Mouse (Mus musculus) hindbrain, embryonic 11.5 days (tissue): ENCODE results near the gene Scg5. TPM values are rescaled to one million over a fixed set of nuclear protein-coding genes. Genes with fewer than 3 reads are reported as not detected.

ENCODE experiments used
- ATAC-seq: fragments of 200-750 bp; cut with Nextera tagmentation; 2 replicates; pipeline ENCODE4 v1.8.0; 2017; ENCODE audit warnings: mild to moderate bottlenecking, moderate TSS enrichment, moderate library complexity; ENCODE audit not compliant: low FRiP score
- DNase-seq: peaks from one replicate; pipeline ENCODE4 v3.0.0-alpha.2; 2015; ENCODE audit warnings: low spot score
- H3K27ac ChIP-seq: fragments of 300-500 bp; sonication (generic); 2 replicates; pipeline ENCODE4 v1.5.1; 2014; ENCODE audit warnings: mild to moderate bottlenecking, low read depth, low read length
- H3K27me3 ChIP-seq: fragments of 300-500 bp; sonication (generic); 2 replicates; pipeline ENCODE4 v1.6.1; 2014; ENCODE audit warnings: mild to moderate bottlenecking, low read length, moderate library complexity, mixed read lengths; ENCODE audit not compliant: control insufficient read depth, insufficient read depth
- H3K36me3 ChIP-seq: fragments of 300-500 bp; sonication (generic); 2 replicates; pipeline ENCODE4 v1.6.1; 2014; ENCODE audit warnings: mild to moderate bottlenecking, low read length, moderate library complexity, mixed read lengths; ENCODE audit not compliant: control insufficient read depth, insufficient read depth
- H3K4me1 ChIP-seq: fragments of 300-500 bp; sonication (generic); replicated peaks from 2 replicates; pipeline ENCODE4 v1.6.1; 2014; ENCODE audit warnings: low read length, mixed read lengths; ENCODE audit not compliant: control insufficient read depth, insufficient read depth
- H3K4me2 ChIP-seq: fragments of 300-500 bp; sonication (generic); replicated peaks from 2 replicates; pipeline ENCODE4 v1.6.1; 2014; ENCODE audit warnings: mild to moderate bottlenecking, low read depth, low read length
- H3K4me3 ChIP-seq: fragments of 300-500 bp; sonication (generic); 2 replicates; pipeline ENCODE4 v1.5.1; 2014; ENCODE audit warnings: low read depth, low read length
- H3K9ac ChIP-seq: fragments of 300-500 bp; sonication (generic); 2 replicates; pipeline ENCODE4 v1.6.1; 2014; ENCODE audit warnings: low read depth, low read length
- H3K9me3 ChIP-seq: fragments of 300-500 bp; sonication (generic); 2 replicates; pipeline ENCODE4 v1.6.1; 2016; ENCODE audit warnings: low read length; ENCODE audit not compliant: control insufficient read depth
- WGBS: fragments of 180-500 bp; shearing (Covaris S2); extraction: QIAGEN DNeasy Blood & Tissue Kit; methylation state at CpG from one replicate; pipeline ENCODE4 v1.1.7; 2014; 5-methylcytosine and 5-hydroxymethylcytosine counted together
- polyA plus RNA-seq: library from polyadenylated mRNA; unstranded; fragments of >200 nt; fragmentation: Nextera tagmentation; extraction: Ambion mirVana; gene quantifications from 2 replicates; pipeline ENCODE4 v1.2.1, GENCODE M21; 2014

Scg5 gene
- polyA plus RNA-seq, 1 experiment from 2014 or later: 53.7 TPM

DNA sequence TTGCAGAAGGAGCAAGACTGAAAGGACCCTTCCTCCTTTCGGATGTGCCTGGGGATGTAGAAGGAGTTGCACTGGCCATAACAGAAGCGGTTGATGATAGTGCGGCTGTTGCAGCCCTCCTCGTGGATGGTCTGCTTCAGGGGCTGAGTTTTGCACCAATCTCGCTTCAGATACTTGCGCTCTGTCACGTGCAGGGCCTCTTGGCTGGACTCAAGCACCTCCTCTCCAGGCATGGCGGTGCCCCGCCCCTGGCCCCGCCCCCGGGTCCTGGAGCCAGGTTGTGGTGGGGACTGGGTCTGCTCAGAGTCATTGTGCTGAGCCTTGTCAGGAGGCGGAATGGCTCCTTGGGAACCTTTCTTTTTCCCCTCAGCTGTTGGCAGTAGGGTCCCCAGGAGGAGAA lies 79.2 kb downstream of the Scg5 start:
- Histone ChIP-seq H3K4me2 (no peak overlapping the region), H3K36me3 (no peaks in the 10 kb centered on the region), H3K4me1 (no peaks in the 10 kb centered on the region), H3K27ac (no peak overlapping the region), H3K4me3 (no peak overlapping the region), H3K9ac (no peak overlapping the region), H3K27me3 (no peaks in the 10 kb centered on the region), H3K9me3 (no peaks in the 10 kb centered on the region)
- no peak for DNase-seq
- ATAC-seq: no peak
- 67% methylated on average over 12 of the region's 12 CpGs for WGBS

DNA sequence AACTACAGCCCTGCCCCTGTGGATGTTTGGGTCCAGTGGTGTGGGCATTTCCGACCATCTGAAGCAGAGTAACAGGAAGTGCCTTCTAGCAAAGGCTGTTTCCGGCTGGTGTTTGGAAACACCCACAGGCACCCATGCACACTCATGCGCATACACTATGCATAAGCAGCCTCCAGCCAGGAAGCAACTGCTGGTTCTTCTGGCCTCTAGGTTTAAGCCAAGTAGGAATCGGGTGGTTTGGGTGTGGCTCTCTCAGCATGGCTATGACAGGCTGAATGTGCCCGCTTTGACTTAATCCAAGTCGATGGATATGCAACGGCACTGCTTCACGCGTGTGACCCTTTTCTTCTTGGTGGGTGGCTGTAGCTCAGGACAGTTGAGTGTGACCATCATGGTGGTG lies 79.6 kb downstream of the Scg5 start:
- DNase-seq: no peak
- Histone ChIP-seq H3K4me2 (no peak overlapping the region), H3K27ac (no peak overlapping the region), H3K36me3 (no peaks in the 10 kb centered on the region), H3K4me3 (no peak overlapping the region), H3K9me3 (no peaks in the 10 kb centered on the region), H3K4me1 (no peaks in the 10 kb centered on the region), H3K27me3 (no peaks in the 10 kb centered on the region), H3K9ac (no peak overlapping the region)
- ATAC-seq: no peak
- WGBS: 94% methylated on average over 9 of the region's 9 CpGs

DNA sequence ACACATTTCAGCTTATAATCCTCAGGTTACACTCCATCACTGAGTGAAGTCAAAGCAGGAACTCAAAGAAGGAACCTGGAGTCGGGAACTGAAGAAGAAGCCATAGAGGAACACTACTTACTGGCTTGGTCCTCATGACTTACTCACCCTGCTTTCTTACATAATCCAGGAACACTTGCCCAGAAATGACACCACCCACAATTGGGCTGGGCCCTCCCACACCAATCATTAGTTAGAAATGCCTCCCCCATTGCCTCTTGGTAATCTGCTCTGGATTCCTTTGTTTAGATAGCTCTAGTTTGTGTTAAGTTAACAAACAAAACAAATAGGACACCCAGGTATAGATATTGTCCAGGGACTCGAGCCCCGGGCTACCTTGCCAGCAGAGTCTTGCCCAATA lies 100.3 kb downstream of the Scg5 start:
- Histone ChIP-seq H3K4me1 (no peaks in the 10 kb centered on the region), H3K27me3 (no peaks in the 10 kb centered on the region), H3K27ac (no peak overlapping the region), H3K9me3 (no peaks in the 10 kb centered on the region), H3K4me2 (no peak overlapping the region), H3K9ac (no peak overlapping the region), H3K36me3 (no peaks in the 10 kb centered on the region), H3K4me3 (no peak overlapping the region)
- WGBS: 85% methylated on average over 3 of the region's 3 CpGs
- ATAC-seq: no peak
- no peak for DNase-seq

Other genes starting within 250 kb of the Scg5 start
- 0.46 and 0.91 TPM in 2 replicates for gene Grem1, start 70.5 kb downstream of the Scg5 start, polyA plus RNA-seq
- 6.4 and 9.0 TPM in 2 replicates for gene Arhgap11a, start 19.5 kb upstream of the Scg5 start, polyA plus RNA-seq
- gene Gjd2, start 184.5 kb upstream of the Scg5 start, polyA plus RNA-seq: 0.59 and 0.73 TPM in 2 replicates
- 23.0 and 48.0 TPM in 2 replicates for gene Actc1, start 224.4 kb upstream of the Scg5 start, polyA plus RNA-seq